Mouse (Mus musculus) telencephalon, adult 2 months (tissue): ENCODE results near the gene Hecw1.
A peak's percentile ranks its signal among the peaks of the same experiment; 100 is the strongest.

Experiments
- DNase-seq: peaks from one replicate; pipeline ENCODE4 v3.0.0-alpha.2; 2011; ENCODE audit warnings: low read depth, low spot score

The Hecw1 gene

DNA sequence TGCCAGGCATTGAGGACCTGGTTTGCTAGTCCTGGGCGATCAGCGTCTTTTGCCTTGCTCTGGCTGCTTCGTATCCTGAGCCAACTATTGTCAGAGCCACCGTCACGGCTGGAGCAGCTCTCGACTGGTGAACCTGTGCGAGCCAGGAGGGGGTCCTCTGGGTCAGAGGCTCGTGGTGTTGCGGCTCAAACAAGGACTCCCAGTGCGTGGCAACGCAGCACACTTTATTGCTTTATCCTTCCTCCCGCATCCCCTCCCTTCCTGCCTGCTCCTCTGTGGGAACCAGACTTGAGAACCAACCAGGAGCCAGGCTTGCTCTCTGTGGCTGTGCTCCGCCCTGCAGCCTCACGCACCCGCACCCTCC lies at the start of gene Hecw1:
TSS of gene Hecw1 (minus strand) at position 323 of the 364 bp plus-strand sequence.
- DNase-seq: peak; percentile 74

DNA sequence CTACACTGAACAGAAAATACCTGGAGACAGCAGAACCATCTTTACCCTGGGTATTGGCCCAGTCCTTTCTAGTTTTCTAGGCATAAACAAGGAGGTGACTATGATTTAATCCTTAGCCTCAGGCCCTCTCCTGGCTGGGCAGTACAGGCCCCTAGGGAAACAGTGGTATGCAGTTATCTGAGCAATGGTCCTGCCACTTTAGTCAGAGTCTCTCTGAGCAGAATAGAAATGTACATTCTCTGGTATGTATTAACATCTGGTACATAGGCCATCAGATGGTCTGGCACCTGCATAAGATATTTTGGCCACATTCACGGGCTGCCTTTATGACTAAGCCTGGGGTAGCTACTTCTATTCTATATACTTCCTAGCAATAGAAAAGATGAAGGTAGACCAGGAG lies 38.3 kb upstream of the Hecw1 start:
- no peak for DNase-seq

DNA sequence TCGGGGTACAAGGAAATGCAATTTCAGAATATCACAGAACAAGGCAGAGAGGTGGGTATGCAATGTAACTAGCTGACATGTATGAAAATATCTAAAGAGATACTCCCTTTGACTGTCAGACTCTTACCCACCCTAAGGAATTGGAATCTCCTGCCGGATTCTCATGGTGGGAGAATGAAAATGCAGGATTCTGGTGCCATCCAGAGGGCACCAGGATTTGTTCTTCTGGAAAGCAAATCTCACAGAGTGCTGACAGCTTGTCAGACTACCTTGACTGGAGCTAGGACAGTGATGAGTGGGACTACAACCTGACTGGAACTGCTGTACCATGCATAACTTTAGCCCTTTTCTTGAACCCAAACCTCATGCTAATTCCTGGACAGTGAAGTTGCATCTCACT lies 29.6 kb upstream of the Hecw1 start:
- no peak for DNase-seq

DNA sequence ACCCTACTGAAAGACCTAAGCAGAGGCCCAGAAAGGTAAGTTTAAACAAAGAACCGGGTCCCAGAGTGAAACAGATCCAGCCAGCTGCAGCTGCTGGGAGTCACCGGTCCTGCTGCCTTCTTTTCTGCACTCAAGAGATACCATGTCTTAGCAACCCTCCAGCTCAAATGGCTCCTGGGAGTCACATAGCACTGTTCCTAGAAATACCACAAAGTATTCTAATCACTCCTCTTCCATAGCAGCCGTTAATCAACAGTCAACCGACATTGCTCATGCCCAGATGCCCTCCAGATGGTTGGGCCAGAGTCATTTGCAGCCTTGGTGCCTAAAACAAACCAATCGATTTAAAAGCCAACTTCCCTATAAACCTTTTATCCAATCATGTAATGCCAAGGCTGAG lies 19.8 kb upstream of the Hecw1 start:
- DNase-seq: no peak

DNA sequence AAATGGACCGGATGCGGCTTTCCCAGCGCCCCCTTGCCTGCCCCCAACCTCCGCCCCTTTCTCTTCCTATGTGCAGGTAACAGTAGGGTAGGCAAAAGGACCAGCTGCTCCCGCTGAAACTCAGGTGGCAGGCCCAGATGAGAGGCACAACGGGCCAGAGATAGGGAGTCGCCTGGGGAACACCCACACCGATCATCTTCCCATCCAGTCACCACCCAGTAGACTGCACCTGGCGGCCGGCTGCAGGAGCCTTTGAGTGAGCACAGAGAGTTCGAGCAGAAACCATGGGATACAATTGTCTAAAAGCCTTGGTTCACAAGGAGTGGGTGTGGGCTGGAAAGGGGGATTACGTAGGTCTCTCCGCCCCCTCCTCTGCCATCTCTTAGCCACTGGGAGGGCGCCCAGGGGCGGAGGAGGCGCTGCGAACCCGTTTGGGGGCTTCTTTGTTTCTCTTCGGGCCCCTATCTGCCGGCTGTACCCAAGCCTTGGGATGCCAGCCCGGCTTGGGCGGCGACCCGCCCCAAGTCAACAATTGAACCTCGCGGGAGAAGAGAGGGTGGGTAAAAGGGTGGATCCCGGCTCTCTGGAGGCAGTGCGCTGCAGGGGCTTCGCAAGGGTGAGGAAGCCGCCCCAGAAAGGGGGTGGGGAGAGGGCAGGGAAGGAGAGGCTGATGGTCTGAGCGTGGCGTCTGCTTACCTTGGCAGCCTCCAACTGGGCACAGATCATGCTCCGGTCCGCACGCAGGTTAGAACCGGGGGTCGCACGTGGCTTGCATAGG lies 711 bp downstream of the Hecw1 start:
- DNase-seq: no peak

DNA sequence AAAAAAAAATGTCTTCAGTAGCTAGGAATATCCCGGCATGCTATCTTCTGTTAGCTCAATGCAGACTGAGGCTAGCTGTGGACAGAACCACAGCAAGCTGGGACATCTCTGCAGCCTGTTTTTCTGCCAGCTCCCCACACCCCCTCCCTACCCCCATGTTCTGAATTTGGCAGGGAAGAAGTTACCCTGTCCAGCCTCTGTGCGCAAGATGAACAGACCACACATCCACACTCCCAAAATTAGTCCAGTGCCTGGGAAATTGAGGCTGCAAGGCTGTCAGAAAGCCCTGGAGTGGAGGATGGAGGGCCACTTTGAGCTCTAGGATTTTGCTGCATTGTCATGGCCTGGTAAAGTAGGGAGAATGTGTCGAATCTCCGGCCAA lies 1.3 kb downstream of the Hecw1 start:
- DNase-seq: no peak

DNA sequence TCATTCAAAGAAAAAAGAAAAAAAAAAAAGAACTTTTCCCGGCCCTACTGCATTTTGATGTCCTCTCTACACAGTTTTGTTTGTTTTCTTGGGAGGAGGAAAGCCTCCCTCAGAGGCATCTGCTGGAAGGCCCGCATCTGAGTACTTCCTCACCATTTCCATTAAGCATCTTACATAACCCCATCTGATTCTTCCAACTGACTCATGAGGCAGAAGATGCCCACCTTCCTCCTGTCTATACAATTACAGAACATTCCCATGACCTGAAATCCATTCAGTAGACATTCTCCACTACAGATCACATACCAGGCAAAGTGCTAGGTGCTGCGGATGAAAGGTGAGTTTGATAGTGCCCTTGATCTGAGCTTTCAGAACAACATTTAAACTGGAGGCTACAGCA lies 3.4 kb downstream of the Hecw1 start:
- DNase-seq: no peak

DNA sequence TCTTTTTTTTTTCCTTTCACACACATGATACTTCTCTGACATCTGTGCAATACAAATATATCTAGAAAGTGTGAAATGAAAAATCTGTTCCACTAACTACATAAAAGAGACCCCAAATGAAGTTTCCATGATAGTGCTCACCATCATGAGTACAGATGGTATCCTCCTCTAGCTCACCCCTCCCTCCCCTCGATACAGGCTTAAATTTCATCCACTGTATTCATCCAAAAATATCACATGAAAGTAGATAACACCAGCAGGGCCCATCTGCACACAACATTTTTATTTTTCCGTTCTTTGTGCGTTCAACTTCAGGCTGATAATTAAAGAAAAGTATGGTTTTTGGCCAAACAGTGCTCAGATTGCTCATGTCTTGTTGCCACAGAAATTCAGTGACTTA lies 5.5 kb downstream of the Hecw1 start:
- DNase-seq: peak; percentile 71

DNA sequence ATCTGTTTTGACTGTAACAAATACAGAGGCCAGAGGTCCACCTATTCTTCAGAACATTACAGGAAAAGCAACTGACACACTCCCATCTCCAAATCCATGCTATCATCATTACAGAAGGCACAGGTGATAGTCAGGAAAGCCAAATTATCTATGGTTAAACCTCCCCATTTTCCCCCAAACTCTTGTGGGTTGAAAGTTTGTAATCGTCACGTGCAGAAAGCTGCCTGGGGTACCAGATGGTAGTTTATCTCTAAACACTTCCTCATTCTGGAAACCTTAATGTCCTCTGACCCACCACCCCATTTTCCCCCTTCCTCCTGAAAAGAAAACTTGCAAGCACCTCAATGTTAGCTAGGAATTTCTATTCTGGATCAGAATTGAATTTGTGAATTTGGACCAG lies 7.9 kb downstream of the Hecw1 start:
- no peak for DNase-seq

DNA sequence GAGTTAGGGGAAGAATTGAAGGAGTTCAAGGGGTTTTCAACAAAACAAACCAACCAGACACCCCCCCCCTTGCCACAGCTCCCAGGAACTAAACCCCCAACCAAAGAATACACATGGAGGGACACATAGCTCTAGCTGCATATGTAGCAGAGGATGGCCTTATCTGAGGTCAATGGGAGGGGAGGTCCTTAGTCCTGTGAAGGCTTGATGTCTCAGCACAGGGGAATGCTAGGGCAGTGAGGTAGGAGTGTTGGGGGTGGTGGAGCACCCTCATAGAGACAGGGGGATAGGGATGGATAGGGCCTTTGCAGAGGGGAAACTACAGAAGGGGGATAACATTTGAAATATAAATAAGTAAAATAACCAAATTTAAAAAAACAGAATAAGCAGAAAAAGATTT lies 9.1 kb downstream of the Hecw1 start:
- no peak for DNase-seq

DNA sequence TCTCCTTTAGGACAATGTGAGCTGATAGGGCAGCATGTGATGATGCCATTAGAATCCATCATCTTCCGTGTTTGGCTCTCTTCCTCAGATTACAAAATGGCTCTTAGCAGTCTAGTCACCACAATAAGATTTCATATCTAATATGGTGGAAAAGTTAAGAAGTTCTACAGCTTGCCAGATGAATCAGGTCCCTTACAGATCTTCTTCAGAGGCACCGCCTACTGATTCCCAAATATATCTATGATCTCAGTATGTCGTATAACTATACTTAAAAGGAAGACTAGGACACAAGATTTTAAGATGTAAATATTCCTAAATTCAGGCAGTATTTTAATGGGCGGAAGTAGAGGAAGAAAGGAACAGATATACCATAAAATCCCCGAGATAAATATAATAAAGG lies 16.3 kb downstream of the Hecw1 start:
- no peak for DNase-seq

DNA sequence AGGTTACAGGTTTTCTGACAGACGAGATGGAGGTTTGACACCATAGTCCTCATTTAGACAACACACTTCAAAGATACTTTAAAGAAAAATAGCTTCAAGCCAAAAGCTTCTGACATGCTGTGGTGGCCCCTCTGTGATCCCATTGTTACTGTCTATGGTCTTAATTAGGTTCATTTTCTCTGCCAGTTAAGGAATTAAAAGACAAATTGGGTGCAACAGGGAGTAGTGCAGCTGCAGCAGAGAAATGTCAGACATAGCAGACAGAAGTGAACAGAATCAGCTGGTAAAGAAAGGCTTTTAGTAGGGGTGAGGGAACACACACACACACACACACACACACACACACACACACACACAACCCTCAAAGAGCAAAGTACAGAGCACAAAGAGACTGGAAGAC lies 22.8 kb downstream of the Hecw1 start:
- no peak for DNase-seq

DNA sequence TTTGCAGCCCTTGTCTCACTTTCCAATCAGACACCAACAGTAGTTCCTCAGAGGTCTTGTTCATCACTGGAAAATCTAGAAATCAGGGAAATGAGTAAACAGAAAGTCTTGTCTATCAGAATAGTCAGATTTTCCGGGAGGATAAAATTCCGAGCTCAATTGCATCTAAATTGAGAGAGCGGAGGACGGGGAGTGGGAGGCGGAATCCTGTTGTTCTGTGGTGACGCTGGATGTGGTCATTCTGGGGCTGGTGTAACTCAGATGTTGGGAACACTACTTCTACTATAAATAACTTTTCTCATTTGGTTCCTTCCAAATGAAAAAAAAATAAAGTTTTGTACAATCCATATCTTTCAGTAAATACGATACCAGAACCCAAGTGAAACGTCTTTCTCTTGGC lies 24.2 kb downstream of the Hecw1 start:
- no peak for DNase-seq

DNA sequence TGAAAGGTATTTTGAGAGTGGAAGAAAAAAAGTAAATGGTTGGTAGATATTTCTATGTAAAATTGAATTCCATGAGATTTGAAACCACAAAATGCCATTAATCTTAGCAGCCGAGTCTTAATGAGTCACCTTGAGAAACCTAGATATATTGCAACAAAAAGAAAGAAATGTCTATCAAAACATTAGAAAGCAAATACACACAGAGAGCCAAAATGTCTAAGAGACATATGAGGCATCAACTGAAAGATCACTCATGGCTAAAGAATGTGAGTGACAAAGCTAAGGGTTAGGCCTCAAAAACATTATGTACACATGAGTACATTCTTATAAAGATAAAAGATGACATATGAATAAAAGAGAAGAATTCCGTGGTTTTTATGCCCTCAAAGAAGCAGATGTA lies 26.1 kb downstream of the Hecw1 start:
- DNase-seq: no peak

DNA sequence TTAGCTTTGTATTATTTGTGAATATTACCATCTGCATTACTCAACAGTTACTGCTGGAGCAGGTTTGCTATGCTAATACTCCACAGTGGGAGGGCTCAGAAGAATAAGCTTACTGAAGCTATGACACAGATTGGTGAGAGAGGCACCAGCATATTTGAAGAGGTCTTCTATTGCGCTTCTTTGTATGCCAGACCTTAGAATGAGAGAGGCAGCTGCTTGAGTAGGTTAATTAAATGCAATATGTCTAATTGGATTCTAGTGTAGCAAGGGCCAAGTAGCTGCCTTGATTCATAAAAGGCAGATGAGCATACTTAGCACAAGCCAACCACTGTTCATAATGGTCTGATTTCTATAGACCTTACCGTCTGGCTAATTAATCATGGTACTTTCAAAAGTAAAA lies 35.2 kb downstream of the Hecw1 start:
- DNase-seq: no peak

DNA sequence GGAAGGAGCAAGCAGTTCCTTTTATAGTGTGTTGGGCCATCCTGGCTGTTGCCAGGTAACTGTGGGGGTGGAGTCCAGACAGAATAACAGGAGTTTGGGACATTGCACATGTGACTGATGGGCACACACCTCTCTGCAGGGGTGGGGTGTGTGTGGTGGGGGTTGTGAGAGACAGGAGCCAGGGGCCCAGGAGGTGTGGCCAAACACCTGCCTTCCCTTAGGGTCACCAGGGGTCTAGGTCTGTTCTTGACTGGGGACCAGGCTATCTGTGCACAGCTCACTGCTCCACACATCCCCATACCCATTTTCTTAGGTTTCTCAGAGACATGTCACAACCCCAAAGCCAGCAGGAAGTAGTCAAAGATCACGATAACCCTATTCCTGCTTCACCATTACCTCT lies 51.9 kb downstream of the Hecw1 start:
- no peak for DNase-seq

DNA sequence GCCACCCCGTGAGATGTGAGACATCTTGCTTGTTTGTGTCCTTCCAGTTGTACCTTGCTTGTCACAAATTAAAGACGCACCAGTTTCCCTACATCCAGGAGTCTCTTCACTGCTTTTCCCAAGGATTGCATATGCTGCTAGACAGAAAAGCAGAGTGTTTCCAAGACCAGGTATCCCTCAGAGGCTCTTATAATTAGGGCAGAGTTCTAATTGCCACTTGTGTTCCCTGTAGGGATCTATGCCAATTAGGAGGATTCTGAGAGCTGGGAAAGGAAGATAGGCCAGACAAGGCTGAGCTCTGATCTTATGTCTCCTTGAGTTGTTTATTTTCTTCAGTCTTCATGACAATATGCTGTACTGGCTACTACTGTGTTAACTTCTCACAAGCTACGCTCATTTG lies 55.5 kb downstream of the Hecw1 start:
- DNase-seq: no peak

DNA sequence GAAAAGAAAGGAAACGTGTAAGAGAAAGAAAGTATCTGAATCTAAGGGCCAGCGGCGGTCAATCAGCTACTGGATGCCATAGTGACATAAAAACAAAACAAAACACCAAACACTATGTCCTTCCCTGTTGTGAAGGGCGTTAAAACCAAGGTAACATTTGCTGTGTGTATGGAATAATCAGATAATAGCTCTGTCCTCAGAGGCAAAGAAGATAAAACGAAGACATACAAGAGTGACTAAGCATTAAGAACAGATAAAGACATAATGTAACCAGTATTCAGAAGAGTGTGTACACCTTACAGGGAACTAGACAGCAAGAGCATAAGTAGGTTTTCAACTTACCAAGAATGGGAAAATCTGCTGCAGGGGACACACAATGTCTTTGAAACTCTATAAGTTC lies 62.0 kb downstream of the Hecw1 start:
- DNase-seq: no peak

DNA sequence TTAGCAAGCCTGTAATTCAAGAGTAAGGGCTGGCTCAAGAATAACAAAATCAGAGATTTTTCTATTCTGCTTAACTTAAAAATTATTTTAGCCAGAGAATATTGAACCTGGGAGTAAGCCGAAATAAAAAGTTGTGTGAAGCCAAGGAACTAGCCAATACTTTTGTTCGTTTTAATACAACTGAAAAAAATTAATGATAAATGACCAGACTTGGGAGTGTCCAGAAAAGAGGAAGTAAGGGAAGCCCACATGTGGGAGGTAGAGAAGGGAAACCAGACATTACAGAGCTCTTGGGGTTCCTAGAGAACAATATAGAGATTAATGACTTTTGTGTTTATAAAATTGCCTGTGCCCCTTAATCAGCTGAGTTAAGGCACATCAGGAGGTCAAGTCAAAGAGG lies 66.0 kb downstream of the Hecw1 start:
- no peak for DNase-seq

DNA sequence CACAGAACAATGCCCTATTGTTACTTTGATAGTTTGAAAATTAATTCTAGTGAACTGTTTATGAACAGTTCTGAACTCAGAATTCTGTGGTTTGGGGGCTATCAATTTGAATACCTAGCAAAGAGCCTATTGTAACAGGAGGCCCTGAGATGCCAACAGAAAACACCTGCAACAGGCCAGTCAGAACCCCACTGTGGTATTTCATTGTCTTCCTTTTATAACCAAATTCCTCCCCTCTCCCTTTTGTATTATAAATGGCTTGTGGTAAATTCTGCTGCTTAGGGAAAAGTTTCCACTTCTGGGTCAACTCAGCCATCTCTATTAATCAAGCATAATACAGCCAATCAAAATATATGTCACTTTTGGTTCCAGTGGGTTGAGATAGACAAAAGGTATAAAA lies 83.5 kb downstream of the Hecw1 start:
- no peak for DNase-seq

DNA sequence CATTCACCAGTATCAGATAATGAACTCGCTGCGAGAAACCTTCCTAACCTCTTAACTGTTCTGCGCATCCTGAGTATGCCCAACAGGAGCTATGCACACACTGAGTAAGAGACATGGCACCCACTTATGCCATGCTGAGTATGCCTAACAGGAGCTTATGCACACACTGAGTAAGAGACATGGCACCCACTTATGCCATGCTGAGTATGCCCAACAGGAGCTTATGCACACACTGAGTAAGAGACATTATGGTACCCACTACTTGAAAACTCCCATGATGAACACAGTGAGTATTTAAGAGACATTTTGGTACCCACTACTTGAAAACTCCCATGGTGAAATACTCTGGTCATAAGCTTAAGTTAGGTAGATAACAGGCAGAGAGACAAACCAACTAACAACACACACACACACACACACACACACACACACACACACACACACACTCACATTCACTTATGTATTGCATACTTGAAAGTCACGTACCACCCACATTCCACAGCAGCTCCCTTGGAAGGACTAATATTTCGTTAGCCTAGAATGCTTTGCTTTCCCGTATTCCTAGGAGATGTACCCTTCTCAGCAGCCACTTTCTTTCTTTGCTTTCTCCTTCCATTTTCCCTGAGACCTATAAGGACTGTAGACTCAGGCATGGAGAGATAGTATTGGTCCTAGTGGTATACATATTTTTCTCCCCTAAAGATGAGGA lies 94.0 kb downstream of the Hecw1 start:
- no peak for DNase-seq

DNA sequence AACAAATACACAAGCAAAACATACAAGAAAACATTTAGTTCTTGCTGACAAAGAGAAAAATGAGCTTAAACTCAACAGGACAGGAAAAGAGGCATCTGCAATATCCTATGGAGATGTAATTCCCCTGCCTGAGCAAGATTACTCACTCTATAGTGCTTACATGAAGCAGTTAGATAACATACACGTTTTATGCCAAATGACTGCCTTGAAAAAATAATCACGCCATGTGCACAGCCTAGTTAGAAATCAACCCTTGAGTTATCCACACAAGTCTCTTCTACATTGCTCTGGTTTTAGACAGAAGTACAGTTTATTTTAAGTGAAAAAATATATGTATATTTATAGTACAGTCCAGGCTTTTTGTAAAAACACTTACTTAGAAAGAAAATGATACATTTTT lies 98.2 kb downstream of the Hecw1 start:
- peak; percentile 90 for DNase-seq

DNA sequence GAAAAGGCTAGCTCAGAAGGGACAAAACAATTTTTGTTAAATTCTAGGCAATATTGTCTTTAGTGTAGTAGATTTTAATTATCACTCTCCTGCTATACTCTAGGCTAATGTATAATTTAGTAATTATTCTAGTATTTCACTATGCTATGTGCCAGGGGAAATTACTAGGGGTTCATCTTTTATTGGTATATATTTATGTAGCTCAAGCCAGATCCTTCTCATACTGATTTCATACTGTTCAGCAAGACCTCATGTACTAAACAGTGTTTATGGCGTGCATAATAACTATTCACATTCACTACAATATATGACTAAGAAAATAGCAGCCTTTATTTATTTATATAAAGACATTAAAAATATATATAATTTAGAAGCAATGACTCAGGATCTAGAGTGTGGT lies 109.6 kb downstream of the Hecw1 start:
- no peak for DNase-seq

DNA sequence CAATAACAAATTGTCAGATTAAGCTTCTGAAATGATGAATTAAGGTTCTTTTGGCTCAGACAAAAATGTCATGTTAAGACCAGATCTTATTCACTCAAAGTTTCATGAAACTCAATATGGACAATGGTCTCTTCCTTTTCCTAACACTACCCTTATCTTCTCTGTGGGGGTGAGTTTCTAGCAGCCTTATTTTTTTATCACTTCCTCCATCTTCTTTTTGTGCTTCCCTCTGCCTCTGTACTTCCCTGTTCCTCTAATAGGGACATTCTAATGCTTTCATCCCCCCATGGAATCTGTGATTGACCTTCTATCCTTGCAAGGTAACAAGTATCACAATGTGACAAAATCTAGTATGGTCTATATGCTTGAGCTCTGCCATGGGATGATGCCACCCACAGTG lies 148.6 kb downstream of the Hecw1 start:
- DNase-seq: no peak
